Mouse (Mus musculus) limb, embryonic 11.5 days (tissue): ENCODE results near the gene Rabgap1l. TPM values are rescaled to one million over a fixed set of nuclear protein-coding genes. Genes with fewer than 3 reads are reported as not detected.

Experiments
- ATAC-seq: fragments of 200-750 bp; cut with Nextera tagmentation; 2 replicates; pipeline ENCODE4 v1.8.0; 2017; ENCODE audit warnings: low read depth; ENCODE audit not compliant: insufficient number of reproducible peaks, low FRiP score, low TSS enrichment
- DNase-seq: peaks from one replicate; pipeline ENCODE4 v3.0.0-alpha.2; 2015; ENCODE audit warnings: low spot score
- H3K27ac ChIP-seq: fragments of 300-500 bp; sonication (generic); replicated peaks from 2 replicates; pipeline ENCODE4 v1.5.1; 2014; ENCODE audit warnings: low read depth, mild to moderate bottlenecking, low read length
- H3K27me3 ChIP-seq: fragments of 300-500 bp; sonication (generic); 2 replicates; pipeline ENCODE4 v1.6.1; 2014; ENCODE audit warnings: mild to moderate bottlenecking, low read length, mixed read lengths; ENCODE audit not compliant: control insufficient read depth, insufficient read depth
- H3K36me3 ChIP-seq: fragments of 300-500 bp; sonication (generic); 2 replicates; pipeline ENCODE4 v1.6.1; 2014; ENCODE audit warnings: mild to moderate bottlenecking, low read length, moderate library complexity, mixed read lengths; ENCODE audit not compliant: control insufficient read depth, insufficient read depth
- H3K4me1 ChIP-seq: fragments of 300-500 bp; sonication (generic); 2 replicates; pipeline ENCODE4 v1.6.1; 2014; ENCODE audit warnings: low read length, mixed read lengths; ENCODE audit not compliant: control insufficient read depth, insufficient read depth
- H3K4me2 ChIP-seq: fragments of 300-500 bp; sonication (generic); 2 replicates; pipeline ENCODE4 v1.6.1; 2014; ENCODE audit warnings: low read depth, mild to moderate bottlenecking, moderate library complexity; ENCODE audit not compliant: severe bottlenecking
- H3K4me3 ChIP-seq: fragments of 300-500 bp; sonication (generic); 2 replicates; pipeline ENCODE4 v1.5.1; 2014; ENCODE audit warnings: low read depth, low read length
- H3K9ac ChIP-seq: fragments of 300-500 bp; sonication (generic); 2 replicates; pipeline ENCODE4 v1.6.1; 2014; ENCODE audit warnings: mild to moderate bottlenecking, low read length
- H3K9me3 ChIP-seq: fragments of 300-500 bp; sonication (generic); 2 replicates; pipeline ENCODE4 v1.6.1; 2016; ENCODE audit warnings: low read length; ENCODE audit not compliant: control insufficient read depth
- WGBS: fragments of 180-500 bp; shearing (Covaris S2); extraction: QIAGEN DNeasy Blood & Tissue Kit; methylation state at CpG from one replicate; pipeline ENCODE4 v1.1.7; 2014; 5-methylcytosine and 5-hydroxymethylcytosine counted together
- polyA plus RNA-seq: library from polyadenylated mRNA; unstranded; fragments of >200 nt; fragmentation: Nextera tagmentation; extraction: Ambion mirVana; gene quantifications from 2 replicates; pipeline ENCODE4 v1.2.1, GENCODE M21; 2014

Gene Rabgap1l
- polyA plus RNA-seq, 1 experiment from 2014 or later: 14.3 TPM

- WGBS: 82% methylated on average over 3 of the region's 3 CpGs
- Histone ChIP-seq H3K36me3 (no peaks in the 10 kb centered on the region), H3K9me3 (no peaks in the 10 kb centered on the region), H3K27me3 (no peaks in the 10 kb centered on the region), H3K4me1 (no peaks in the 10 kb centered on the region), H3K27ac (no peak overlapping the region), H3K9ac (no peak overlapping the region), H3K4me2 (no peak overlapping the region), H3K4me3 (no peak overlapping the region)
- ATAC-seq: no peak
- no peak for DNase-seq
Measured at GRCm38 (mm10) chr1:160268322-160268721, 524.7 kb downstream of the Rabgap1l start.

- 85% methylated on average over 16 of the region's 16 CpGs for WGBS
- Histone ChIP-seq H3K4me1 (0 out of 2 replicates have a peak, but pooled peaks cover 6% of the 10 kb centered on the region), H3K36me3 (no peaks in the 10 kb centered on the region), H3K9ac (no peak overlapping the region), H3K27ac (no peak overlapping the region), H3K9me3 (no peaks in the 10 kb centered on the region), H3K4me3 (no peak overlapping the region), H3K27me3 (no peaks in the 10 kb centered on the region), H3K4me2 (no peak overlapping the region)
- no peak for DNase-seq
- no peak for ATAC-seq
Measured at GRCm38 (mm10) chr1:160263630-160264346, 529.2 kb downstream of the Rabgap1l start.

DNA sequence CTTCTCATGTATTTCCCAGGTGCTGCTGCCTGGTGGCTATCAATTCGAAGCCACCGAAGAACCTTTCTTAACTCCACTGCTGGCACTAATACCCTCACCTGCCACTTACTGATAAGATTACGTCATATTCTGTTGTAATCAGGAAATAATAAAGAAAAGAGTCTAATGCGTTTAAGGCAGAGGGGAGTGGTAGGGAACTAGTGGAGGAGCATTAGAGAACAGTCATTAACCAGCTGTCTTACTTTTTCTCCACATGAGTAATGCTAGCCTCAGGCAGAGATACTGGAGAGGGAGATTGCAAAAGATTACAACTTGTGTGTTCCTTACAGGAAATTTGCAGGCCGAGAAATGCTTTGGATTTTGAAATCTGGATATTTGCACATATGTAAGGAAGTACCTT, 530.0 kb downstream of the Rabgap1l start:
- H3K4me3 ChIP-seq: no peak overlapping the region
- ATAC-seq (no peak), DNase-seq (no peak)
- 0 out of 2 replicates have a peak, but pooled peaks cover 6% of the 10 kb centered on the region for H3K4me1 ChIP-seq
- no peaks in the 10 kb centered on the region for H3K27me3 ChIP-seq
- H3K4me2 ChIP-seq: no peak overlapping the region
- WGBS: 87% methylated on average over 5 of the region's 5 CpGs
- H3K27ac ChIP-seq: no peak overlapping the region
- H3K9ac ChIP-seq: no peak overlapping the region
- H3K36me3 ChIP-seq: no peaks in the 10 kb centered on the region
- H3K9me3 ChIP-seq: no peaks in the 10 kb centered on the region

DNA sequence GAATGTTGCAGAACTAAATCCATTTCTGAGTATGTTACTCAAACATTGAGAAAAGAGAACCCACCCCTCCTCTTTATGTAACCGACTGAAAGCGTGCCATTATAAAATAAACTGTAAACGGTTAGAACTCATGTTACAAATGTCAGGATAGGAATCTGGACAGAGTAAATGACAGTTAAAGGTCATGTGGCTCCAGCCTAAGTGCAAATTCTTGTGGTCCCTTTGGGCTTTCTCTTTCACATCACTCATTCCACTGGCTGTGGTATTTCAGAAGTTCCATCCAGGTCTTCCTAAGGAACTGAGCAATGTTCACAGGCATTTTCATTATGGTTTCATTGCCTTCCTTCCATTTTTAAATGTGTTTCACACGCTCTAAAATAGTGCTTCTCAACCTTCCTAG, 530.6 kb downstream of the Rabgap1l start:
- no peak overlapping the region for H3K4me2 ChIP-seq
- 75% methylated on average over 4 of the region's 4 CpGs for WGBS
- no peak overlapping the region for H3K9ac ChIP-seq
- 0 out of 2 replicates have a peak, but pooled peaks cover 6% of the 10 kb centered on the region for H3K4me1 ChIP-seq
- H3K27me3 ChIP-seq: no peaks in the 10 kb centered on the region
- no peaks in the 10 kb centered on the region for H3K36me3 ChIP-seq
- DNase-seq: no peak
- H3K9me3 ChIP-seq: no peaks in the 10 kb centered on the region
- no peak overlapping the region for H3K27ac ChIP-seq
- no peak for ATAC-seq
- H3K4me3 ChIP-seq: no peak overlapping the region

DNA sequence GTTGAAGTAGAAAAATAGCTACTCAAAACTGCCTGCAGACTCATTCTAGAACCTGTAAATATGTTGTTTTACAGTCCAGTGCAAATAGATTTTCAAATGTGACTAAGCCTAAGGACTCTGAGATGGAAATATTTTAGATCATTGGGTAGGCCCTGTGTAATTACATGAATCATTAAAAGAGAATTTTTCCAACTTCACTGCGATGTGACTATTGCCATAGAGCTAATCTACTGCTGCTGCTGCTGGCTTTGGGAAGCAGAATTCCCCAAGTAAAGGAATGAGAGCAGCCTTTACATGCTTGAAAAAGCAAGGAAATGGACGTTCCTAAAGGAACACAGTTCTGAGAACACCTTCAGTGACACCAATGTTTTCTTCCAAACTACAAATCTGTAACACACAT, 531.2 kb downstream of the Rabgap1l start:
- H3K27me3 ChIP-seq: no peaks in the 10 kb centered on the region
- 89% methylated on average over 2 of the region's 2 CpGs for WGBS

GRCm38 (mm10) chr1:160260605-160261004, 532.4 kb downstream of the Rabgap1l start:
- Histone ChIP-seq H3K4me3 (no peak overlapping the region), H3K9ac (no peak overlapping the region; the same call in 1 of the 2 replicates), H3K27ac (no peak overlapping the region), H3K9me3 (no peaks in the 10 kb centered on the region), H3K4me2 (no peak overlapping the region), H3K36me3 (no peaks in the 10 kb centered on the region), H3K27me3 (no peaks in the 10 kb centered on the region), H3K4me1 (0 out of 2 replicates have a peak, but pooled peaks cover 6% of the 10 kb centered on the region)
- DNase-seq (no peak), ATAC-seq (no peak)
- 87% methylated on average over 4 of the region's 4 CpGs for WGBS

More for the DNA sequence above, 531.2 kb downstream of the Rabgap1l start:
- no peaks in the 10 kb centered on the region for H3K36me3 ChIP-seq
- no peak overlapping the region for H3K9ac ChIP-seq
- H3K4me1 ChIP-seq: 0 out of 2 replicates have a peak, but pooled peaks cover 6% of the 10 kb centered on the region
- no peaks in the 10 kb centered on the region for H3K9me3 ChIP-seq
- H3K27ac ChIP-seq: no peak overlapping the region
- no peak for DNase-seq
- H3K4me3 ChIP-seq: no peak overlapping the region
- ATAC-seq: no peak
- H3K4me2 ChIP-seq: no peak overlapping the region

DNA sequence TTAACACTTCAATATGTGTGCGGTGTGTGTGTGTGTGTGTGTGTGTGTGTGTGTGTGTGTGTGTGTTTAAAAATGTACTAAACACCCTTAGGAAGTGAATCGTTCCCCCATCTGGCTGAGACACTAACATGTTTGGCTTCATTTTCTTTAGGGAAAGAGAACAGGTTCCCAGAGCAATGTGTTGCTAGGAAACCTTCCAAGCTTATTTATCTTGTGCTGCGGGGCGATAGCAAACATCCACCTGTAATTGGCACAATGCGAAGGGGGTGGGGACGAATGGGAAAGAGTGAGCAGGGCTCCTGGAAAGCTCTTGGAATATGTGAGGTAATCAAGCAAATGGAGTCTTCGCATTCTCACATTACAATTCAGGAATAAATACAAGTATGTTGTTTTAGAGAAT, 533.1 kb downstream of the Rabgap1l start:
- 59% methylated on average over 7 of the region's 7 CpGs for WGBS
- H3K9me3 ChIP-seq: no peaks in the 10 kb centered on the region
- no peak for ATAC-seq
- H3K36me3 ChIP-seq: no peaks in the 10 kb centered on the region
- DNase-seq: no peak
- no peak overlapping the region for H3K27ac ChIP-seq
- no peak overlapping the region for H3K4me2 ChIP-seq
- no peak overlapping the region for H3K9ac ChIP-seq
- H3K4me3 ChIP-seq: no peak overlapping the region
- no peaks in the 10 kb centered on the region for H3K27me3 ChIP-seq
- H3K4me1 ChIP-seq: 0 out of 2 replicates have a peak, but pooled peaks cover 6% of the 10 kb centered on the region

DNA sequence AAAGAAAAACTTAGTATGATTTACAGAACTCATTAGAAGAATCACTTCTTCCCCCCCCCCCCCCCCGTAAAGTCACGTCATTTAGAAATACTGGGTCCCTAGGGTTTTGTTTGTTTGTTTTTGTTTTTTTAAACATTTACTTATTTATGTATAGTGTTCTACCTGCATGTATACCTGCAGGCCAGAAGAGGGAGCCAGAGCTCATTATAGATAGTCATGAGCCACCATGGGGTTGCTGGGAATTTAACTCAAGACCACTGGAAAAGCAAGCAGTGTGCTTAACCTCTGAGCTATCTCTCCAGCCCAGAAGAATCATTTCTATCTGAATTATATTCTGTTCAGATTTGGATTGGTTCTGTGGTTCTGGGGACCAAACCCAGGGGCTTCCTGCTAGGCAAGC, 539.9 kb downstream of the Rabgap1l start:
- DNase-seq: no peak
- H3K4me1 ChIP-seq: no peaks in the 10 kb centered on the region
- ATAC-seq: no peak
- H3K9me3 ChIP-seq: no peaks in the 10 kb centered on the region
- no peaks in the 10 kb centered on the region for H3K27me3 ChIP-seq
- H3K4me3 ChIP-seq: no peak overlapping the region
- H3K36me3 ChIP-seq: no peaks in the 10 kb centered on the region
- 82% methylated on average over 2 of the region's 2 CpGs for WGBS
- no peak overlapping the region for H3K9ac ChIP-seq
- no peak overlapping the region for H3K27ac ChIP-seq
- no peak overlapping the region for H3K4me2 ChIP-seq
